Mouse (Mus musculus) erythroblast, embryonic 14.5 days (primary cell): ENCODE results near the gene Gzf1.

Experiments
- GATA1 ChIP-seq: IDR thresholded peaks from 2 replicates; pipeline ENCODE4 v1.6.1; 2012; ENCODE audit warnings: low read length, inconsistent platforms, mixed read lengths
- TAL1 ChIP-seq: IDR thresholded peaks from 3 replicates; pipeline ENCODE4 v1.6.1; 2012; ENCODE audit warnings: low read length, inconsistent platforms, mixed read lengths

DNA sequence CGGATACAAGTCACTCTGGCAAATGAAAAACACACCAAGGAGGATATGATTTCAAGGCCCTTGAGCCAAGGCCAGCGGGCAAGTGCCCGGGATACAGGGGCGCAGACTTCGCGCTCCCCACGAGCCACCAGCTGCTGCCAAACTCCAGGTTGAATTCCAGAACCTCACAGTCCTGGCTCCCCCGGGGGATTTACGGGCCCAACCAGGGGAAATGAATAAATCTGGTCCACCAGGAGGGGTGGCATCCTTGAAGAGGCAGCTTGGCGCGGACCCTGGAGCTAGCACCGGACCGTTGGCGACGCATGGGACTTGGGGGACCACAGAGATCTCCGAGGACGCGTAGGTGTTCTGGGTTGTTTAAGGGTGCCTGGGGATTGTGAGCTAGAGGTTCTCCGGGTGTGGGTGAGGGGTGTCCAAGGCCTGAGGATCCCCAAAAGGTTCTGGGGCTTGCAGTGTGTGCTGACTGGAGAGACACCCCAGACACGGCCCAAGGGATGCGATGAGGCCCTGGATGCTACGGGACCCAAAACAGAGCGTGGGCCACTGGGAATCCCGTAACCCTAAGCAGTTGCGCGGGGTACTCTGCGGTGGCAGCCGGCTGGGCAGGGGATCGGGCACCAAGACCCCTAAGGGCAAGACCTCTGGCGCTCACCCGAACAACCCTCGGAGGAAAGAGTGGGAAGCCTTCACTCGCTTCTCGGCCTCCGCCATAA lies 50.9 kb downstream of the Gzf1 start:
- TF ChIP-seq TAL1 (no peak), GATA1 (no peak)
